Mouse (Mus musculus): ENCODE results near the gene Ube2r2. TPM values are rescaled to one million over a fixed set of nuclear protein-coding genes. Genes with fewer than 3 reads are reported as not detected.

Ube2r2 gene
- 171 TPM for polyA plus RNA-seq (2014; fragmentation: Illumina TruSeq; extraction: RNeasy Lipid Tissue Mini Kit (QIAGEN cat#74804); ENCODE audit: low read depth, low replicate concordance)

GRCm38 (mm10) chr4:41135711-41136453, at the start of gene Ube2r2:
Gene Ube2r2 (plus strand): TSS chr4:41135743.

GRCm38 (mm10) chr4:41097871-41098576, 37.5 kb upstream of the Ube2r2 start, which contains the start of gene Aqp3:
Gene Aqp3 (minus strand): TSS chr4:41098183.

GRCm38 (mm10) chr4:41124180-41124951, 11.2 kb upstream of the Ube2r2 start, which contains the start of gene Nol6:
Gene Nol6 (minus strand): TSS chr4:41124455.

Other genes starting within 250 kb of the Ube2r2 start
- not detected for gene Spink4, start 215.7 kb upstream of the Ube2r2 start, polyA plus RNA-seq (2014; fragmentation: Illumina TruSeq; extraction: RNeasy Lipid Tissue Mini Kit (QIAGEN cat#74804); ENCODE audit: low read depth, low replicate concordance)
- 180 TPM for gene Bag1, start 187.4 kb upstream of the Ube2r2 start, polyA plus RNA-seq (2014; fragmentation: Illumina TruSeq; extraction: RNeasy Lipid Tissue Mini Kit (QIAGEN cat#74804); ENCODE audit: low read depth, low replicate concordance)
- 112 TPM for gene Chmp5, start 187.3 kb upstream of the Ube2r2 start, polyA plus RNA-seq (2014; fragmentation: Illumina TruSeq; extraction: RNeasy Lipid Tissue Mini Kit (QIAGEN cat#74804); ENCODE audit: low read depth, low replicate concordance)
- 31.2 TPM for gene Nfx1, start 164.8 kb upstream of the Ube2r2 start, polyA plus RNA-seq (2014; fragmentation: Illumina TruSeq; extraction: RNeasy Lipid Tissue Mini Kit (QIAGEN cat#74804); ENCODE audit: low read depth, low replicate concordance)
- gene Aqp7, start 87.6 kb upstream of the Ube2r2 start, polyA plus RNA-seq (2014; fragmentation: Illumina TruSeq; extraction: RNeasy Lipid Tissue Mini Kit (QIAGEN cat#74804); ENCODE audit: low read depth, low replicate concordance) = not detected
- not detected for gene Aqp3, start 37.6 kb upstream of the Ube2r2 start, polyA plus RNA-seq (2014; fragmentation: Illumina TruSeq; extraction: RNeasy Lipid Tissue Mini Kit (QIAGEN cat#74804); ENCODE audit: low read depth, low replicate concordance)
- gene Nol6, start 11.3 kb upstream of the Ube2r2 start, polyA plus RNA-seq (2014; fragmentation: Illumina TruSeq; extraction: RNeasy Lipid Tissue Mini Kit (QIAGEN cat#74804); ENCODE audit: low read depth, low replicate concordance) = 0.74 TPM
- gene Ubap2, start 139.4 kb downstream of the Ube2r2 start, polyA plus RNA-seq (2014; fragmentation: Illumina TruSeq; extraction: RNeasy Lipid Tissue Mini Kit (QIAGEN cat#74804); ENCODE audit: low read depth, low replicate concordance) = 8.7 TPM
- gene Dcaf12, start 179.1 kb downstream of the Ube2r2 start, polyA plus RNA-seq (2014; fragmentation: Illumina TruSeq; extraction: RNeasy Lipid Tissue Mini Kit (QIAGEN cat#74804); ENCODE audit: low read depth, low replicate concordance) = 12.3 TPM
- 31.5 TPM for gene Ubap1, start 213.3 kb downstream of the Ube2r2 start, polyA plus RNA-seq (2014; fragmentation: Illumina TruSeq; extraction: RNeasy Lipid Tissue Mini Kit (QIAGEN cat#74804); ENCODE audit: low read depth, low replicate concordance)

All from liver, adult 10 weeks (tissue).